Comparison of ENCODE assay signal across 8 mouse cellular contexts in the genomic region with DNA sequence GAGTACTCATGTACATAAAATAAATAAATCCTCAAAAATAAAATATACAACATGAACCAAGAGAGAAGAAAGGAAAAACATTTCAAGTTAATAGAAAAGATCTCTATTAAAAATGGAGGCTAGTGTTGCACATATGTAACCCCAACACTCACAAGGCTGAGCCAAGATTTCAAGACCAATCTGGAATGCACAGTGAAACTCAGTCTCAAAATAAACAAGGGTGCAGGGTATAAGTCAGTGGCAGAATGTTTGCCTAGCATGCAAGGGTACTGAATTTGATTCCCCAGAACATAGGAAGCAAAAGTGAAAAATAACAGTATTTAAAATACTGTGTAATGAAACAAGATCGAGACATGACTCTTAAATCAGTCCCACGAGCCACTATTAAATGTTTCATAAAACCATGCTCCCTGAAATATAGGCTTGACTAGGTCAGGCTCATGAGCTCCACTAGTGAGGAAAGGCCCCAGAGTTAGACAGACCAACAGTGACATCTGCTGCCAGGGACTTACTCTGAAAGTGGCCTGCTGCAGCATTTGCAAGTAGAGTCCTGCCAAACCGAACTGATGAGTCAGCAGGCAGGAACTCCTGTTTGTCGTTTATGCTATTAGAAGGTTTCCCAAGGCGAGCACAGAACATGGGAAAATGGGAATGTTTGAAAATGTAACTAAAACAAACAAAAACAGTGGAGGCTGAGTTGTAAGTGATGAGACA.
DNase-seq lines count a peak whose midpoint lies in the region; ATAC-seq and TF ChIP-seq lines count a peak whose summit lies in the region.

No protein-coding gene starts in this region.

- in situ Hi-C loops in CH12.LX (cut with MboI; ENCODE audit: low pct_ligation_motif_present, low pct_unique_long_range_greater_than_20kb, low sequenced_read_pairs), result no loop called here

- intact Hi-C loops in left cerebral cortex, adult 2 months (cut with DNase I), result loop anchor here (1.0 to 2.0 kb wide), 2 partner anchors 242 to 928 kb away; no protein-coding TSS in a partner anchor

- no peak overlapping the region for H3K9ac ChIP-seq in CH12.LX (ENCODE audit: insufficient read depth, low read depth)
- H3K9ac ChIP-seq in intestine, embryonic 14.5 days (ENCODE audit: low read length), result no peak overlapping the region
- H3K9ac ChIP-seq in midbrain, embryonic 11.5 days (ENCODE audit: low read length), result no peak overlapping the region

- peak; percentile 44 for TF ChIP-seq RAD21 in CH12.LX (IDR thresholded peaks at IDR 0.05; ENCODE audit: low read depth, low read length)

- no peak overlapping the region for H3K4me2 ChIP-seq in CH12.LX (ENCODE audit: insufficient read depth, low read depth, poor library complexity, severe bottlenecking)
- no peak overlapping the region for H3K4me2 ChIP-seq in intestine, embryonic 14.5 days (ENCODE audit: low read length)
- H3K4me2 ChIP-seq in midbrain, embryonic 11.5 days, result no peak overlapping the region

- no peaks in the 10 kb centered on the region for H3K79me2 ChIP-seq in CH12.LX (replicated peaks; ENCODE audit: control insufficient read depth, extremely low read depth, insufficient read depth, poor library complexity, severe bottlenecking)

- no peaks in the 10 kb centered on the region for H3K4me1 ChIP-seq in CH12.LX (ENCODE audit: control insufficient read depth in 1 of 2, insufficient read depth in 2 of 2)
- H3K4me1 ChIP-seq in intestine, embryonic 14.5 days (replicated peaks; ENCODE audit: control insufficient read depth, insufficient read depth, low read length), result peaks cover 2% of the 10 kb centered on the region; the same call in 1 of the 2 replicates
- H3K4me1 ChIP-seq in midbrain, embryonic 11.5 days (ENCODE audit: control insufficient read depth, insufficient read depth, low read length), result no peaks in the 10 kb centered on the region
- H3K4me1 ChIP-seq in testis, adult 2 months (ENCODE audit: control insufficient read depth, insufficient read depth, low read length), result no peaks in the 10 kb centered on the region

- no peaks in the 10 kb centered on the region for H3K36me3 ChIP-seq in CH12.LX (replicated peaks in 1 of 2; ENCODE audit: control insufficient read depth in 1 of 2, insufficient read depth in 1 of 2, low read length in 1 of 2)
- H3K36me3 ChIP-seq in intestine, embryonic 14.5 days (ENCODE audit: control insufficient read depth, insufficient read depth, low read length), result no peaks in the 10 kb centered on the region
- no peaks in the 10 kb centered on the region for H3K36me3 ChIP-seq in midbrain, embryonic 11.5 days (ENCODE audit: control insufficient read depth, insufficient read depth, low read length)
- H3K36me3 ChIP-seq in testis, adult 2 months (ENCODE audit: control insufficient read depth, insufficient read depth, low read length), result no peaks in the 10 kb centered on the region

- ATAC-seq in intestine, embryonic 14.5 days (replicated peaks; ENCODE audit: low FRiP score, low TSS enrichment, low read depth), result peak; percentile 80
- ATAC-seq in midbrain, embryonic 11.5 days (ENCODE audit: low FRiP score), result no peak
- ATAC-seq in megakaryocyte progenitor cell, adult 5-6 weeks (replicated peaks; ENCODE audit: poor library complexity), result no peak

- H3K4me3 ChIP-seq in CH12.LX (replicated peaks in 1 of 3; ENCODE audit: low read depth in 2 of 3, low read length in 2 of 3, poor library complexity in 1 of 3), result no peak overlapping the region
- H3K4me3 ChIP-seq in intestine, embryonic 14.5 days (ENCODE audit: low read depth, low read length), result no peak overlapping the region
- no peak overlapping the region for H3K4me3 ChIP-seq in left cerebral cortex, adult 2 months
- H3K4me3 ChIP-seq in midbrain, embryonic 11.5 days (ENCODE audit: low read depth, low read length), result no peak overlapping the region
- H3K4me3 ChIP-seq in testis, adult 2 months (ENCODE audit: control insufficient read depth, low read depth, low read length), result no peak overlapping the region

- no peak for TF ChIP-seq EP300 in CH12.LX (IDR thresholded peaks at IDR 0.05; ENCODE audit: low read length)

- peak in 1 of 2 experiments; percentile 44; a peak in 2 of 4 replicates for TF ChIP-seq CTCF in CH12.LX (conservative IDR thresholded peaks at IDR 0.05 in 1 of 2, IDR thresholded peaks at IDR 0.05 in 1 of 2; ENCODE audit: low read depth in 2 of 2, low read length in 2 of 2)
- peak; percentile 51 for TF ChIP-seq CTCF in left cerebral cortex, adult 2 months (IDR thresholded peaks at IDR 0.05)
- TF ChIP-seq CTCF in testis, adult 2 months (IDR thresholded peaks at IDR 0.05; ENCODE audit: control insufficient read depth, insufficient read depth, insufficient replicate concordance, low read depth, low read length), result 0 out of 2 replicates have a peak, but pooled peaks have one; percentile 6

- TF ChIP-seq POLR2A in CH12.LX (IDR thresholded peaks at IDR 0.05; ENCODE audit: low read depth, low read length), result no peak
- no peak for TF ChIP-seq POLR2A in testis, adult 2 months (IDR thresholded peaks at IDR 0.05; ENCODE audit: control insufficient read depth, low read depth, low read length)

- H3K27me3 ChIP-seq in CH12.LX (replicated peaks), result no peaks in the 10 kb centered on the region
- H3K27me3 ChIP-seq in intestine, embryonic 14.5 days (replicated peaks; ENCODE audit: control insufficient read depth, insufficient read depth, low read length), result no peaks in the 10 kb centered on the region
- H3K27me3 ChIP-seq in midbrain, embryonic 11.5 days (ENCODE audit: control insufficient read depth, insufficient read depth, low read length), result no peaks in the 10 kb centered on the region
- H3K27me3 ChIP-seq in testis, adult 2 months (ENCODE audit: control insufficient read depth, insufficient read depth, low read length), result no peaks in the 10 kb centered on the region

- 28% methylated on average over 5 of the region's 5 CpGs for WGBS in intestine, embryonic 14.5 days
- 65% methylated on average over 5 of the region's 5 CpGs for WGBS in midbrain, embryonic 11.5 days

- dilution Hi-C loops in CH12.LX (cut with MboI; ENCODE audit: extremely low pct_ligation_motif_present, extremely low pct_unique_long_range_greater_than_20kb, low sequenced_read_pairs), result no loop called here

- H3K9me3 ChIP-seq in CH12.LX (replicated peaks; ENCODE audit: low read length), result no peaks in the 10 kb centered on the region
- no peaks in the 10 kb centered on the region for H3K9me3 ChIP-seq in intestine, embryonic 14.5 days (ENCODE audit: control insufficient read depth, low read length)
- H3K9me3 ChIP-seq in midbrain, embryonic 11.5 days (ENCODE audit: control insufficient read depth, low read length), result no peaks in the 10 kb centered on the region

- peak; percentile 40 for DNase-seq in CH12.LX (ENCODE audit: extremely low read depth)
- DNase-seq in adrenal gland, postnatal 10 days, result peak; percentile 76
- DNase-seq in gastrocnemius, adult 18-20 months (ENCODE audit: low spot score), result peak; percentile 84
- DNase-seq in intestine, embryonic 14.5 days (ENCODE audit: low spot score), result no peak
- DNase-seq in left cerebral cortex, adult 2 months (ENCODE audit: extremely low spot score in 1 of 2, low spot score in 2 of 2), result peak; percentile 40 to 43
- DNase-seq in midbrain, embryonic 11.5 days (ENCODE audit: low spot score, missing footprints), result peak; percentile 81

- no peak overlapping the region for H3K27ac ChIP-seq in CH12.LX (ENCODE audit: insufficient read depth, low read depth)
- H3K27ac ChIP-seq in intestine, embryonic 14.5 days (ENCODE audit: low read depth), result no peak overlapping the region
- H3K27ac ChIP-seq in left cerebral cortex, adult 2 months, result no peak overlapping the region
- no peak overlapping the region for H3K27ac ChIP-seq in midbrain, embryonic 11.5 days (ENCODE audit: low read depth, low read length)
- no peak overlapping the region for H3K27ac ChIP-seq in testis, adult 2 months (ENCODE audit: control insufficient read depth, insufficient read depth, low read depth, low read length)

TF ChIP-seq in CH12.LX, 34 proteins besides CTCF, POLR2A, EP300 and RAD21:
- TF ChIP-seq MAFK (IDR thresholded peaks at IDR 0.05; ENCODE audit: insufficient replicate concordance, low read length) (peak; percentile 80), ZMIZ1 (IDR thresholded peaks at IDR 0.05; ENCODE audit: low read depth, low read length) (no peak), SMC3 (IDR thresholded peaks at IDR 0.05; ENCODE audit: low read depth, low read length) (0 out of 2 replicates have a peak, but pooled peaks have one; percentile 8)
